Comparison of ENCODE assay signal across 16 mouse cellular contexts in the genomic region with DNA sequence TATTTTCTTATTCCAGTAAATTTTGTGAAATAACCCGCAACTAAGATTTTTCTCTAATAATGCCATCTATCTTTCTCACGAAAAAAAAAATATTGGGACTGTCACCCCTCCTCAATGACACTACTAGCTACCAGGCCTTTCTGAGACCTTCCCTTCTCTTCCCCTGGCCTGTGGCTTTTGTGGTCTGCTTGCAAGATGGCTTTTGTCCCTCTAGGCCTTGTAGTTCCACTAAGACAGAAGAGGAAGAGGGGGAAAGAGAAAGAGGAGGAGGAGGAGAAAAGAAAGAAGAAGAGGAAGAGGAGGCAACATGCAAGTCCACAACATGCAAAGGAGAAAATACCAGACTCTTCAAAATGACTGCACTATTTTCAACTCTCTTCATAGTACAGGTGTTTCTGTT.
"Had no signal": no experiment of that assay in that cellular context is flagged by ENCODE, and none has a peak within 500 bp of the region (broad histone marks: within the 10 kb centered on the region; RNA-seq: fewer than 3 reads in every experiment).

No protein-coding gene starts in this region.

- H3K27me3 ChIP-seq: neural tube, embryonic 12.5 days; stomach, embryonic 15.5 days had no signal

- H3K4me1 ChIP-seq: neural tube, embryonic 12.5 days; stomach, embryonic 15.5 days had no signal

- H3K4me3 ChIP-seq: neural tube, embryonic 12.5 days; neural tube, embryonic 13.5 days; stomach, embryonic 15.5 days had no signal

- H3K27ac ChIP-seq: neural tube, embryonic 12.5 days; neural tube, embryonic 13.5 days; stomach, embryonic 15.5 days; stomach, postnatal 0 days had no signal

- DNase-seq: retina, postnatal 1 day; right cerebral cortex, adult 18-20 months; right cerebral cortex, postnatal 14 days; right cerebral cortex, postnatal 25 days; right cerebral cortex, postnatal 4 days; spleen, adult 18-20 months; thymus, adult 18-20 months; thymus, adult 2 months; thymus, postnatal 14 days; thymus, postnatal 25 days; thymus, postnatal 36 days; thymus, postnatal 4 days had no signal

- H3K36me3 ChIP-seq: neural tube, embryonic 12.5 days; neural tube, embryonic 13.5 days; stomach, embryonic 15.5 days had no signal

- H3K9me3 ChIP-seq: neural tube, embryonic 12.5 days; neural tube, embryonic 13.5 days; stomach, embryonic 15.5 days had no signal

- H3K4me2 ChIP-seq: neural tube, embryonic 12.5 days; neural tube, embryonic 13.5 days; stomach, embryonic 15.5 days had no signal

- H3K9ac ChIP-seq: neural tube, embryonic 12.5 days; neural tube, embryonic 13.5 days; stomach, embryonic 15.5 days had no signal
